Mouse (Mus musculus): Measurements from ENCODE around the gene 4833427G06Rik. TPM values are rescaled to one million over a fixed set of nuclear protein-coding genes. Genes with fewer than 3 reads are reported as not detected.

Gene 4833427G06Rik
- polyA plus RNA-seq, 1 experiment from 2014 or later: not detected

- Histone ChIP-seq H3K4me3 (ENCODE audit: low read depth, low read length) (no peak overlapping the region), H3K4me2 (replicated peaks; ENCODE audit: low read depth) (no peak overlapping the region), H3K4me1 (replicated peaks; ENCODE audit: control insufficient read depth, insufficient read depth, low read length) (no peaks in the 10 kb centered on the region), H3K27me3 (replicated peaks; ENCODE audit: control insufficient read depth, insufficient read depth, low read length) (no peaks in the 10 kb centered on the region), H3K36me3 (ENCODE audit: control insufficient read depth, insufficient read depth) (no peaks in the 10 kb centered on the region), H3K9me3 (ENCODE audit: control insufficient read depth) (no peaks in the 10 kb centered on the region), H3K27ac (ENCODE audit: low read depth, low read length) (no peak overlapping the region), H3K9ac (ENCODE audit: low read depth, low read length) (no peak overlapping the region)
- no peak for TF ChIP-seq CTCF (IDR thresholded peaks at IDR 0.05; ENCODE audit: low read depth)
- WGBS: 89% methylated on average over 1 of the region's 1 CpGs
- no peak for ATAC-seq
Observed at GRCm38 (mm10) chr9:51138301-51138700, 36.4 kb upstream of the 4833427G06Rik start.

GRCm38 (mm10) chr9:51137836-51138235 is 36.0 kb upstream of the 4833427G06Rik start:
- H3K9ac ChIP-seq (ENCODE audit: low read depth, low read length): no peak overlapping the region
- WGBS: 91% methylated on average over 1 of the region's 1 CpGs
- TF ChIP-seq CTCF (IDR thresholded peaks at IDR 0.05; ENCODE audit: low read depth): no peak
- no peak overlapping the region for H3K27ac ChIP-seq (ENCODE audit: low read depth, low read length)
- H3K4me3 ChIP-seq (ENCODE audit: low read depth, low read length): no peak overlapping the region
- H3K4me1 ChIP-seq (replicated peaks; ENCODE audit: control insufficient read depth, insufficient read depth, low read length): no peaks in the 10 kb centered on the region
- H3K36me3 ChIP-seq (ENCODE audit: control insufficient read depth, insufficient read depth): no peaks in the 10 kb centered on the region
- H3K4me2 ChIP-seq (replicated peaks; ENCODE audit: low read depth): no peak overlapping the region
- no peaks in the 10 kb centered on the region for H3K27me3 ChIP-seq (replicated peaks; ENCODE audit: control insufficient read depth, insufficient read depth, low read length)
- H3K9me3 ChIP-seq (ENCODE audit: control insufficient read depth): no peaks in the 10 kb centered on the region
- ATAC-seq: no peak

- Histone ChIP-seq H3K4me2 (replicated peaks; ENCODE audit: low read depth) (no peak overlapping the region), H3K4me1 (replicated peaks; ENCODE audit: control insufficient read depth, insufficient read depth, low read length) (no peaks in the 10 kb centered on the region), H3K4me3 (ENCODE audit: low read depth, low read length) (no peak overlapping the region), H3K9ac (ENCODE audit: low read depth, low read length) (no peak overlapping the region), H3K36me3 (ENCODE audit: control insufficient read depth, insufficient read depth) (no peaks in the 10 kb centered on the region), H3K27me3 (replicated peaks; ENCODE audit: control insufficient read depth, insufficient read depth, low read length) (no peaks in the 10 kb centered on the region), H3K9me3 (ENCODE audit: control insufficient read depth) (no peaks in the 10 kb centered on the region), H3K27ac (ENCODE audit: low read depth, low read length) (no peak overlapping the region)
- no peak for TF ChIP-seq CTCF (IDR thresholded peaks at IDR 0.05; ENCODE audit: low read depth)
- no peak for ATAC-seq
- WGBS: 58% methylated on average over 4 of the region's 4 CpGs
Observed at GRCm38 (mm10) chr9:51137432-51137831, 35.6 kb upstream of the 4833427G06Rik start.

- Histone ChIP-seq H3K27me3 (replicated peaks; ENCODE audit: control insufficient read depth, insufficient read depth, low read length) (no peaks in the 10 kb centered on the region), H3K4me3 (ENCODE audit: low read depth, low read length) (no peak overlapping the region), H3K9me3 (ENCODE audit: control insufficient read depth) (no peaks in the 10 kb centered on the region), H3K27ac (ENCODE audit: low read depth, low read length) (no peak overlapping the region), H3K9ac (ENCODE audit: low read depth, low read length) (no peak overlapping the region), H3K36me3 (ENCODE audit: control insufficient read depth, insufficient read depth) (no peaks in the 10 kb centered on the region), H3K4me2 (replicated peaks; ENCODE audit: low read depth) (no peak overlapping the region), H3K4me1 (replicated peaks; ENCODE audit: control insufficient read depth, insufficient read depth, low read length) (no peaks in the 10 kb centered on the region)
- TF ChIP-seq CTCF (IDR thresholded peaks at IDR 0.05; ENCODE audit: low read depth): peak; percentile 79
- ATAC-seq: no peak
- WGBS: 63% methylated on average over 3 of the region's 3 CpGs
Observed at GRCm38 (mm10) chr9:51136985-51137384, 35.1 kb upstream of the 4833427G06Rik start.

- no peak for TF ChIP-seq CTCF (IDR thresholded peaks at IDR 0.05; ENCODE audit: low read depth)
- 80% methylated on average over 4 of the region's 4 CpGs for WGBS
- Histone ChIP-seq H3K9me3 (ENCODE audit: control insufficient read depth) (no peaks in the 10 kb centered on the region), H3K27me3 (replicated peaks; ENCODE audit: control insufficient read depth, insufficient read depth, low read length) (no peaks in the 10 kb centered on the region), H3K4me1 (replicated peaks; ENCODE audit: control insufficient read depth, insufficient read depth, low read length) (no peaks in the 10 kb centered on the region), H3K36me3 (ENCODE audit: control insufficient read depth, insufficient read depth) (no peaks in the 10 kb centered on the region), H3K4me2 (replicated peaks; ENCODE audit: low read depth) (no peak overlapping the region), H3K9ac (ENCODE audit: low read depth, low read length) (no peak overlapping the region), H3K27ac (ENCODE audit: low read depth, low read length) (no peak overlapping the region), H3K4me3 (ENCODE audit: low read depth, low read length) (no peak overlapping the region)
- no peak for ATAC-seq
Observed at GRCm38 (mm10) chr9:51114767-51115166, 12.9 kb upstream of the 4833427G06Rik start.

GRCm38 (mm10) chr9:51105751-51106150 is 3.9 kb upstream of the 4833427G06Rik start:
- Histone ChIP-seq H3K4me1 (replicated peaks; ENCODE audit: control insufficient read depth, insufficient read depth, low read length) (no peaks in the 10 kb centered on the region; the same call in 1 of the 2 replicates), H3K4me3 (ENCODE audit: low read depth, low read length) (no peak overlapping the region), H3K9me3 (ENCODE audit: control insufficient read depth) (no peaks in the 10 kb centered on the region), H3K4me2 (replicated peaks; ENCODE audit: low read depth) (no peak overlapping the region), H3K36me3 (ENCODE audit: control insufficient read depth, insufficient read depth) (no peaks in the 10 kb centered on the region), H3K27ac (ENCODE audit: low read depth, low read length) (no peak overlapping the region), H3K27me3 (replicated peaks; ENCODE audit: control insufficient read depth, insufficient read depth, low read length) (peaks cover 16% of the 10 kb centered on the region), H3K9ac (ENCODE audit: low read depth, low read length) (no peak overlapping the region)
- TF ChIP-seq CTCF (IDR thresholded peaks at IDR 0.05; ENCODE audit: low read depth): no peak
- WGBS: 58% methylated on average over 2 of the region's 2 CpGs
- no peak for ATAC-seq
